Mouse (Mus musculus) cortical plate, adult 2 months (tissue): ENCODE measurements around the gene 4930522L14Rik. TPM values are rescaled to one million over a fixed set of nuclear protein-coding genes. Genes with fewer than 3 reads are reported as not detected.
"Not testable (repeated sequence)": the region's sequence is repeated elsewhere in the genome, so short reads cannot be mapped to it uniquely, and the experiment has no call there.

Source experiments
- H3K27ac ChIP-seq: fragments of 200-500 bp; 2 replicates; pipeline ENCODE4 v1.5.1; 2012; ENCODE audit warnings: low read length, control low read depth, inconsistent platforms; ENCODE audit not compliant: insufficient read depth
- H3K4me1 ChIP-seq: fragments of 200-500 bp; 2 replicates; pipeline ENCODE4 v1.6.1; 2011; ENCODE audit warnings: low read length; ENCODE audit not compliant: control insufficient read depth, insufficient read depth
- H3K4me3 ChIP-seq: fragments of 200-500 bp; 2 replicates; pipeline ENCODE4 v1.5.1; 2011; ENCODE audit warnings: mild to moderate bottlenecking, low read length, control low read depth; ENCODE audit not compliant: insufficient read depth
- POLR2A ChIP-seq: fragments of 200-500 bp; IDR thresholded peaks from 2 replicates; pipeline ENCODE4 v1.6.1; 2011; ENCODE audit warnings: mild to moderate bottlenecking, low read length, control low read depth; ENCODE audit not compliant: insufficient read depth; ENCODE audit errors: extremely low read depth
- polyA plus RNA-seq: library from polyadenylated mRNA; depleted of rRNA; stranded (reverse); fragments of >200 nt; gene quantifications from 2 replicates; pipeline ENCODE4 v1.2.3, GENCODE M21; 2012; rRNA removed

The 4930522L14Rik gene
- 1.6 and 1.9 TPM in 2 replicates for polyA plus RNA-seq

DNA sequence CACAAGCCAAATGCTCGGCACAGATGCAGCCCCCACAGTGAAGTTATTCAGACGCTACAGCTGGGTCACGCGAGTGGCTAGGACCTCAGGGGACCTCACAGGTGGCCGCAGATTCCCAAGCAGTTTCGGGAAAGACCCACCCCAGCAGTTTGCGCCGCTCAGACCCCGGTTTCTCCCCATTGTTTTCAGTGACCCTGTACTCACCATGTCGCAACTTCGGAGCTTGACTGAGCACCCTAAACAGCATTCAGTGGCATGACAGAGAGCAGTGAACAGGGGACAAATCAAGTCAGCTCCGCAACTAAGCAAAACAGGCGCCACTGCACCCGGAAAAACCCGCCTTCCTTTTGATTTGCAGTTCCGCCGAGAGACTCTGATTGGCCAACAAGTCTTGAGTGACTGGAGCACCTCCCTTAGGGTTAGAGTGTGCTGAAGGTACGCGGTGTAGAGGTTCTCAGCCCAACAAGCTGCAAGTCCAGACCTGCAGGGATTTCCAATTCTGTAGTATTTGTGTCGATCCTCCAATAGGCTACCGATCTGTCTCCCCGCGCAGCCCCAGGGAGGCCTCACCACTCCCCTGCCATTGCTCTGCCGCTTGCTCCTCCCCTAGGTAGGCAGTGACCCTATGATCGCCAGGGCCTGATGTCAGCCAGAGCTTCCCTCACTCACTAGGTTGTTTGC, at the start of gene 4930522L14Rik:
4930522L14Rik (minus strand) TSS at position 496 of the 681 bp plus-strand sequence.
- H3K27ac ChIP-seq, H3K4me1 ChIP-seq: not testable (repeated sequence)
- peak within 1 kb of the TSS; percentile 59 for H3K4me3 ChIP-seq

DNA sequence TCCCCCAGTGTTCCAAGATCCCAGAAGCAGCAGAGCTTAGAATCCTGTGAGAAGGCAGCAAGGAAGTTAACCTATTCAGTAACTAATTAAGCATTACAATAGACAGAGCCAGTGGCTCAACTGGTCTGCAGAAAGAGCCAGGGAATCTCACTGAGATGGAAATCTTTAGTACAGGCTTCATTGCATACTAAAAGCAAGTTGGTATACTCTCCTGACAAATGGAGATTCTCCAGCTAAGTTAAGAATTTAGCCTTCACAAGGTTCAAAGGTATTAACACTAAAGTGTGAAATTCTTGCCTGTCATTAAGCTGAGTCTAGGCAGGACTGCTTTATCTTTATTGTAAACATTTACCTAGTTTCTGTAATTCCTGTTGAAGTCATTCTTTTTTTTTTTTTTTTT, 49.8 kb upstream of the 4930522L14Rik start:
- H3K4me1 ChIP-seq, H3K4me3 ChIP-seq, H3K27ac ChIP-seq: not testable (repeated sequence)

DNA sequence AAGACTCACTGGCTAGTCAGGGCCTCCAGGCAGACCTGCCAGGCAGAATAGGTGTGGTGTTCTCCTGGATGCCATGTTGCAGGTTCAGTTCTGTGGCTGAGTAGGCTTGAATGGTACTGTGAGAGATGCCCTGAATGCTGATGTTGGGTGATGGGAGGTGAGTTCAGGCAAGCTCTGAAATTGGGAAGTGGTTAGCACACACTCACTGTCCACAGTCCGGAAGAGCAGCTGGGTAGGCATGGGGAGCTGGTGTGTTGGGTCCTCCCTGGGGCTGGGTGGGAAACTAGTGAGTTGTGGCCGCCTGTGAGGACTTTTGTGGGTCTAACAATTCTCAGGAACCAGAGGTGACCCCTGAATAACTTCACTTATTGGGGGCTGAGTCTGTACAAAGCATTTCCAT, 48.3 kb upstream of the 4930522L14Rik start:
- H3K4me1 ChIP-seq, H3K4me3 ChIP-seq, H3K27ac ChIP-seq: not testable (repeated sequence)

DNA sequence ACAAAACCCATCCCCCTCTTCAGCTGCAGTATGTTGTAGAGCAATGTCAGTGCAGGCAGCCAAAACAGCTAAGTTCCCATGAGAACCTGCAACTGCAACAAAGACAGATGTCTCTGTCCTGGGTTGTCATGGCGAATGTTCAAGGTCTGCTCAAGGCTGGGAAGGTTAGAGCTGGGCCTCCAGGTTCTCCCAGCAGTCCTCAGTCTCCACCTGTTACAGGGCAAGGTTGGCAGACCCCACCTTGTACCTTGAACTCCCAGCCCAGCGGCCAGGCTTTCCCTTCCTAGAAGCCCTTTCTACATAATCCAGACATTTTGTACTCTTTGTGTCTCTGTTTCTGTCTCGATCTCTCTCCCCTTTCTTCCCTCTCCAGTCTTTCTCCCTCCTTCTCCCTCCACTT, 45.3 kb upstream of the 4930522L14Rik start:
- not testable (repeated sequence) for H3K4me1 ChIP-seq, H3K4me3 ChIP-seq, H3K27ac ChIP-seq

DNA sequence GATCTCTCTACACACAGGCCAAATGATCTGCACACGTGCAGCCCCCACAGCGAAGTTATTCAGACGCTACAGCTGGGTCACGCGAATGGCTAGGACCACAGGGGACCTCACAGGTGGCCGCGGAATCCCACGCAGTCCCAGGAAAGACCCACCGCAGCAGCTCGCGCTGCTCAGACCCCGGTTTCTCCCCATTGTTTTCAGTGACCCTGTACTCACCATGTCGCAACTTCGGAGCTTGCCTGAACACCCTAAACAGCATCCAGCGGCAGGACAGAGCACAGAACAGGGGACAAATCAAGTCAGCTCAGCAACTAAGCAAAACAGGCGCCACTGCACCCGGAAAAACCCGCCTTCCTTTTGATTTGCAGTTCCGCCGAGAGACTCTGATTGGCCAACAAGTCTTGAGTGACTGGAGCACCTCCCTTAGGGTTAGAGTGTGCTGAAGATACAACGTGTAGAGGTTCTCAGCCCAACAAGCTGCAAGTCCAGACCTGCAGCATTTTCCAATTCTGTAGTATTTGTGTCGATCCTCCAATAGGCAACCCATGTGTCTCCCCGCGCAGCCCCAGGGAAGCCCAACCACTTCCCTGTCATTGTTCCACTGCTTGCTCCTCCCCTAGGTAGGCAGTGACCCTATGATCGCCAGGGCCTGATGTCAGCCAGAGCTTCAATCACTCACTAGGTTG, 44.4 kb upstream of the 4930522L14Rik start:
- not testable (repeated sequence) for H3K27ac ChIP-seq, H3K4me1 ChIP-seq
- H3K4me3 ChIP-seq, result peak overlapping the region; percentile 48

DNA sequence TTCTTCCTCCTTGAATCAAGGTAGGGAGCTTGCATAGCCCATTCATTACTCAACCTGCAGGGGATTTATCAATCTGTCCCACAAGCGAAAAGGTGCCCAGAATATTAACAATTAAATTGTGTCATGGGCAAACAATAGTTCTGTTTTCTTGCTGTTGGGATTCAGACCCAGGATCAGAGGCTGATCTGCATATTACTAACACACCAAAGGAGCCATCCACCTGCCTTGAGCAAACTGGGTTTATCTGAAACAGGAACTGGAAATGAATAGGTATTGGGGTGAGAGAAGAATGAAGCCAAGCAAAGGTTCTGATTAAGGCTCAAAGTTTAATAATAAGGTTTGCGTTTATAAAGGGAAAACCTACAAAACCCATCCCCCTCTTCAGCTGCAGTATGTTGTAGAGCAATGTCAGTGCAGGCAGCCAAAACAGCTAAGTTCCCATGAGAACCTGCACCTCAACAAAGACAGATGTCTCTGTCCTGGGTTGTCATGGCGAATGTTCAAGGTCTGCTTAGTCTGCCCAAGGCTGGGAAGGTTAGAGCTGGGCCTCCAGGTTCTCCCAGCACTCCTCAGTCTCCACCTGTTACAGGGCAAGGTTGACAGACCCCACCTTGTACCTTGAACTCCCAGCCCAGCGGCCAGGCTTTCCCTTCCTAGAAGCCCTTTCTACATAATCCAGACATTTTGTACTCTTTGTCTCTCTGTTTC, 541 bp upstream of the 4930522L14Rik start:
- peak overlapping the region; percentile 59 for H3K4me3 ChIP-seq
- H3K4me1 ChIP-seq, H3K27ac ChIP-seq: not testable (repeated sequence)

DNA sequence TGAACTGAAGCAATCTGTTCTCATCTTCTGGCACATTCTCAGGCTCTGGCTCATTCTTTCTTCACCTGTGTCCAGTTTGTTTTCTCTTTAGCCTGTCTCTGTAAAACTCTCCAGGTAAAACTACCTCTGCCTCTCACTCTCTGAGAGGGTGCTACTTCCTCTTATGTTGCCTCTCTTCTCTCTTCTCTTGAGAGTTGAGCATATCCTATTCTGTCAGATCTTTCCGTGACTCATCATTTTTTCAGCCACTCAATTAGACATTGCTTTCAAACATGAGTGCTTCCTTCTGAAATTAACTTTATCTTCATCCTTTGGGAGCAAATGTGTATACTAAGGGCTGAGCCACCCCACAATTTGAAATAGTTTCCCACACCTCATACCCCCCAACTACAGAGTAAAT, 6.6 kb downstream of the 4930522L14Rik start:
- not testable (repeated sequence) for H3K4me1 ChIP-seq, H3K27ac ChIP-seq, H3K4me3 ChIP-seq

DNA sequence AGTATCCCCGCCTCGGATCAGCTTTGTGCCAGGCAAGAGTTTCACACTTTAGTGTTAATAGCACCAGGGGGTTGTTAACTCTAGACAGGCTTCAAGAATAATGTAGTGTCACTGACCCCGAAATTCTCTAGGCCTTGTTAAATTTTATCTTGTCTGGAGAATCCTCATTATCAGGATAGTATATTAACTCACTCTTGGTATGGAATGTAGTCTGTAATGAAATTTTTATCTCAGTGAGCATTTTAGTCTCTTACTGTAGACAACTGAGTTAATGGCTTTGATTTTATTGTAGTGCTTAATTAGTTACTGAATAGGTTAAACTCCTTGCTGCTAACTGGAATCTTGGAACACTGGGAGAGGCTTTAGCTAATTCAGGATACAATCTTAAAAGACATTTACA, 34.3 kb downstream of the 4930522L14Rik start:
- H3K4me1 ChIP-seq, H3K4me3 ChIP-seq, H3K27ac ChIP-seq: not testable (repeated sequence)

DNA sequence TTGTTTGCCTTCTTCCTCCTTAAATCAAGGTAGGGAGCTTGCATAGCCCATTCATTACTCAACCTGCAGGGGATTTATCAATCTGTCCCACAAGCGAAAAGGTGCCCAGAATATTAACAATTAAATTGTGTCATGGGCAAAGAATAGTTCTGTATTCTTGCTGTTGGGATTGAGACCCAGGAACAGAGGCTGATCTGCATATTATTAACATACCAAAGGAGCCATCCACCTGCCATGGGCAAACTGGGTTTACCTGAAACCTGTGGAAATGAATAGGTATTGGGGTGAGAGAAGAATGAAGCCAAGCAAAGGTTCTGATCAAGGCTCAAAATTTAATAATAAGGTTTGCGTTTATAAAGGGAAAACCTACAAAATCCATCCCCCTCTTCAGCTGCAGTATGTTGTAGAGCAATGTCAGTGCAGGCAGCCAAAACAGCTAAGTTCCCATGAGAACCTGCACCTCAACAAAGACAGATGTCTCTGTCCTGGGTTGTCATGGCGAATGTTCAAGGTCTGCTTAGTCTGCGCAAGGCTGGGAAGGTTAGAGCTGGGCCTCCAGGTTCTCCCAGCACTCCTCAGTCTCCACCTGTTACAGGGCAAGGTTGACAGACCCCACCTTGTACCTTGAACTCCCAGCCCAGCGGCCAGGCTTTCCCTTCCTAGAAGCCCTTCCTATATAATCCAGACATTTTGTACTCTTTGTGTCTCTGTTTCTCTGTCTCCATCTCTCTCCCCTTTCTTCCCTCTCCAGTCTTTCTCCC, 60.3 kb downstream of the 4930522L14Rik start:
- H3K4me1 ChIP-seq, H3K27ac ChIP-seq: not testable (repeated sequence)
- peak overlapping the region; percentile 69 for H3K4me3 ChIP-seq

DNA sequence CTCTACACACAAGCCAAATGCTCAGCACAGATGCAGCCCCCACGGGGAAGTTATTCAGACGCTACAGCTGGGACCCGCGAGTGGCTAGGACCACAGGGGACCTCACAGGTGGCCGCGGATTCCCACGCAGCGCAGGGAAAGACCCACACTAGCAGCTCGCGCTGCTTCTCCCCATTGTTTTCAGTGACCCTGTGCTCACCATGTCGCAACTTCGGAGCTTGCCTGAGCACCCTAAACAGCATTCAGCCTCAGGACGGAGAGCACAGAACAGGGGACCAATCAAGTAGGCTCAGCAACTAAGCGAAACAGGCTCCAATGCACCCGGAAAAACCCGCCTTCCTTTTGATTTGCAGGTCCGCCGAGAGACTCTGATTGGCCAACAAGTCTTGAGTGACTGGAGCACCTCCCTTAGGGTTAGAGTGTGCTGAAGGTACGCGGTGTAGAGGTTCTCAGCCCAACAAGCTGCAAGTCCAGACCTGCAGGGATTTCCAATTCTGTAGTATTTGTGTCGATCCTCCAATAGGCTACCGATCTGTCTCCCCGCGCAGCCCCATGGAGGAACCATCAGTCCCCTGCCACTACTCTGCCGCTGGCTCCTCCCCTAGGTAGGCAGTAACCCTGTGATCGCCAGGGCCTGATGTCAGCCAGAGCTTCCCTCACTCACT, 61.0 kb downstream of the 4930522L14Rik start, which contains the start of gene 5430403G16Rik:
5430403G16Rik (minus strand) TSS at position 505 of the 665 bp plus-strand sequence.
- TF ChIP-seq POLR2A, result peak; percentile 37; the same call in 1 of the 2 replicates
- H3K4me3 ChIP-seq, result peak within 1 kb of the TSS; percentile 69
- not testable (repeated sequence) for H3K4me1 ChIP-seq, H3K27ac ChIP-seq

Other genes with a start within 250 kb of the 4930522L14Rik start
- 26.5 and 28.2 TPM in 2 replicates for gene Crlf2, start 192.9 kb downstream of the 4930522L14Rik start, polyA plus RNA-seq
- gene 5430403G16Rik, start 60.8 kb downstream of the 4930522L14Rik start, polyA plus RNA-seq, result 0.89 and 1.1 TPM in 2 replicates
- 0.09 TPM in 1 of 2 replicates, not detected in the other for gene Gm15446, start 171.5 kb upstream of the 4930522L14Rik start, polyA plus RNA-seq
- gene Zfp932, start 244.6 kb upstream of the 4930522L14Rik start, polyA plus RNA-seq, result 45.0 and 47.0 TPM in 2 replicates